Mouse (Mus musculus) CH12.LX (cell line): ENCODE data around the gene Fam229b. TPM values are rescaled to one million over a fixed set of nuclear protein-coding genes. Genes with fewer than 3 reads are reported as not detected.

Experiments used
- DNase-seq: peaks from one replicate; pipeline ENCODE4 v3.0.0-alpha.2; 2013; ENCODE audit errors: extremely low read depth
- H3K27ac ChIP-seq: 2 replicates; pipeline ENCODE4 v1.5.1; 2012; ENCODE audit warnings: low read depth, mild to moderate bottlenecking, control low read depth, moderate library complexity; ENCODE audit not compliant: insufficient read depth
- H3K27me3 ChIP-seq: replicated peaks from 2 replicates; pipeline ENCODE3; 2012; ENCODE audit warnings: inconsistent platforms
- H3K36me3 ChIP-seq, 2 experiments: replicated peaks in 1 of 2; 2 replicates each; pipeline versions ENCODE3 to v1.6.1; 2012; ENCODE audit warnings: inconsistent platforms in 1 of 2, low read length in 1 of 2, mild to moderate bottlenecking in 1 of 2, mixed read lengths in 1 of 2, moderate library complexity in 1 of 2; ENCODE audit not compliant: control insufficient read depth in 1 of 2, insufficient read depth in 1 of 2
- H3K4me1 ChIP-seq, 2 experiments: 2 replicates each; pipeline ENCODE4 v1.6.1; 2012; ENCODE audit warnings: inconsistent platforms in 1 of 2, moderate library complexity in 1 of 2; ENCODE audit not compliant: insufficient read depth in 2 of 2, control insufficient read depth in 1 of 2
- H3K4me2 ChIP-seq: 2 replicates; pipeline ENCODE4 v1.6.1; 2012; ENCODE audit warnings: low read depth, mild to moderate bottlenecking, control low read depth; ENCODE audit not compliant: poor library complexity, insufficient read depth, severe bottlenecking
- H3K4me3 ChIP-seq, 3 experiments: fragments of 150-350 bp in 1 of 3; sonication (generic) in 1 of 3; replicated peaks in 1 of 3; 2 replicates each; pipeline versions ENCODE3 to v1.5.1; 2011 to 2012; ENCODE audit warnings: low read depth in 2 of 3, low read length in 2 of 3, mild to moderate bottlenecking in 2 of 3, moderate library complexity in 2 of 3, control low read depth in 1 of 3, improper control_type of control experiment in 1 of 3, inconsistent platforms in 1 of 3, mixed read lengths in 1 of 3; ENCODE audit not compliant: poor library complexity in 1 of 3
- H3K79me2 ChIP-seq: replicated peaks from 2 replicates; pipeline ENCODE4 v1.6.1; 2012; ENCODE audit warnings: mild to moderate bottlenecking, moderate library complexity; ENCODE audit not compliant: control insufficient read depth, poor library complexity, insufficient read depth, severe bottlenecking; ENCODE audit errors: extremely low read depth
- H3K9ac ChIP-seq: 2 replicates; pipeline ENCODE4 v1.6.1; 2012; ENCODE audit warnings: low read depth, mild to moderate bottlenecking, control low read depth, moderate library complexity; ENCODE audit not compliant: insufficient read depth
- H3K9me3 ChIP-seq: replicated peaks from 2 replicates; pipeline ENCODE3; 2012; ENCODE audit warnings: low read length, inconsistent platforms, mixed read lengths
- BHLHE40 ChIP-seq: IDR thresholded peaks from 2 replicates; pipeline ENCODE4 v1.6.1; 2011; ENCODE audit warnings: mild to moderate bottlenecking, low read depth, low read length, improper control_type of control experiment
- CHD1 ChIP-seq: IDR thresholded peaks from 2 replicates; pipeline ENCODE4 v1.6.1; 2012; ENCODE audit warnings: low read depth, low read length, improper control_type of control experiment, inconsistent platforms
- CTCF ChIP-seq, 2 experiments: IDR thresholded peaks in 1 of 2; conservative IDR thresholded peaks in 1 of 2; 2 replicates each; pipeline ENCODE4 v1.5.1; 2011 to 2012; ENCODE audit warnings: low read depth in 2 of 2, low read length in 2 of 2, improper control_type of control experiment in 1 of 2, inconsistent platforms in 1 of 2, mild to moderate bottlenecking in 1 of 2, moderate library complexity in 1 of 2
- EP300 ChIP-seq: IDR thresholded peaks from 2 replicates; pipeline ENCODE4 v1.6.1; 2011; ENCODE audit warnings: low read length, improper control_type of control experiment
- ETS1 ChIP-seq: conservative IDR thresholded peaks from 2 replicates; pipeline ENCODE4 v1.6.1; 2012; ENCODE audit warnings: low read depth, mild to moderate bottlenecking, inconsistent platforms, low read length, improper control_type of control experiment, moderate library complexity
- GABPA ChIP-seq: IDR thresholded peaks from 2 replicates; pipeline ENCODE4 v1.6.1; 2012; ENCODE audit warnings: low read depth, low read length, improper control_type of control experiment, inconsistent platforms; ENCODE audit not compliant: insufficient replicate concordance
- HCFC1 ChIP-seq: IDR thresholded peaks from 2 replicates; pipeline ENCODE4 v1.6.1; 2012; ENCODE audit warnings: low read depth, mild to moderate bottlenecking, inconsistent platforms, low read length, improper control_type of control experiment
- JUN ChIP-seq: IDR thresholded peaks from 2 replicates; pipeline ENCODE4 v1.6.1; 2011; ENCODE audit warnings: low read depth, mild to moderate bottlenecking, low read length, improper control_type of control experiment, moderate library complexity; ENCODE audit not compliant: insufficient read depth
- KAT2A ChIP-seq: IDR thresholded peaks from 2 replicates; pipeline ENCODE4 v1.6.1; 2012; ENCODE audit warnings: low read length, improper control_type of control experiment, inconsistent platforms; ENCODE audit not compliant: insufficient replicate concordance
- MAX ChIP-seq: IDR thresholded peaks from 2 replicates; pipeline ENCODE4 v1.6.1; 2011; ENCODE audit warnings: low read length, improper control_type of control experiment
- MEF2A ChIP-seq: IDR thresholded peaks from 2 replicates; pipeline ENCODE4 v1.6.1; 2014; ENCODE audit warnings: low read depth, mild to moderate bottlenecking, inconsistent platforms, low read length, improper control_type of control experiment, borderline replicate concordance
- MXI1 ChIP-seq: IDR thresholded peaks from 2 replicates; pipeline ENCODE4 v1.6.1; 2011; ENCODE audit warnings: mild to moderate bottlenecking, low read depth, low read length, improper control_type of control experiment
- NELFE ChIP-seq: IDR thresholded peaks from 2 replicates; pipeline ENCODE4 v1.6.1; 2011; ENCODE audit warnings: low read depth, low read length, improper control_type of control experiment
- NRF1 ChIP-seq: IDR thresholded peaks from 2 replicates; pipeline ENCODE4 v1.6.1; 2014; ENCODE audit warnings: low read depth, mild to moderate bottlenecking, inconsistent platforms, low read length, improper control_type of control experiment, moderate library complexity
- RAD21 ChIP-seq: IDR thresholded peaks from 2 replicates; pipeline ENCODE4 v1.6.1; 2011; ENCODE audit warnings: low read depth, mild to moderate bottlenecking, low read length, improper control_type of control experiment, moderate library complexity
- SIN3A ChIP-seq: IDR thresholded peaks from 2 replicates; pipeline ENCODE4 v1.6.1; 2012; ENCODE audit warnings: low read length, improper control_type of control experiment, inconsistent platforms
- SMC3 ChIP-seq: IDR thresholded peaks from 2 replicates; pipeline ENCODE4 v1.6.1; 2011; ENCODE audit warnings: low read depth, low read length, improper control_type of control experiment
- UBTF ChIP-seq: IDR thresholded peaks from 2 replicates; pipeline ENCODE4 v1.6.1; 2012; ENCODE audit warnings: low read depth, mild to moderate bottlenecking, inconsistent platforms, low read length, improper control_type of control experiment, moderate library complexity
- USF2 ChIP-seq: conservative IDR thresholded peaks from 2 replicates; pipeline ENCODE4 v1.6.1; 2011; ENCODE audit warnings: low read depth, low read length, improper control_type of control experiment
- ZKSCAN1 ChIP-seq: IDR thresholded peaks from 2 replicates; pipeline ENCODE4 v1.6.1; 2012; ENCODE audit warnings: low read depth, inconsistent platforms, low read length, improper control_type of control experiment, borderline replicate concordance
- ZMIZ1 ChIP-seq: IDR thresholded peaks from 2 replicates; pipeline ENCODE4 v1.6.1; 2012; ENCODE audit warnings: low read depth, mild to moderate bottlenecking, inconsistent platforms, low read length, improper control_type of control experiment
- ZNF384 ChIP-seq: IDR thresholded peaks from 2 replicates; pipeline ENCODE4 v1.6.1; 2012; ENCODE audit warnings: low read depth, low read length, improper control_type of control experiment, inconsistent platforms
- dilution Hi-C: fragments of 300-500 bp; cut with MboI; formaldehyde crosslinking; loops from 2 replicates; pipeline ENCODE4 v1.14.3; 2020; ENCODE audit warnings: low sequenced_read_pairs; ENCODE audit not compliant: extremely low pct_unique_long_range_greater_than_20kb, extremely low pct_ligation_motif_present
- in situ Hi-C: fragments of 300-500 bp; cut with MboI; formaldehyde crosslinking; loops from 3 replicates; pipeline ENCODE4 v1.14.3; 2019; ENCODE audit warnings: low sequenced_read_pairs, low pct_ligation_motif_present, low pct_unique_long_range_greater_than_20kb, mixed read lengths
- polyA plus RNA-seq: library from polyadenylated mRNA; unstranded; fragments of >175 nt; gene quantifications from 2 replicates; pipeline ENCODE4 v1.2.1, GENCODE M21; 2012; ENCODE audit warnings: low read depth; ENCODE audit not compliant: insufficient read length
- total RNA-seq, 2 experiments: library from RNA; depleted of rRNA; stranded (reverse); fragments of 300-350 nt in 1 of 2; fragments of >200 nt in 1 of 2; gene quantifications; 2 replicates each; pipeline ENCODE4 v1.2.3; 2012 to 2014

Gene Fam229b
- total and polyA plus RNA-seq, 3 experiments: 6.9 to 17.3 (median 11.2) TPM

DNA sequence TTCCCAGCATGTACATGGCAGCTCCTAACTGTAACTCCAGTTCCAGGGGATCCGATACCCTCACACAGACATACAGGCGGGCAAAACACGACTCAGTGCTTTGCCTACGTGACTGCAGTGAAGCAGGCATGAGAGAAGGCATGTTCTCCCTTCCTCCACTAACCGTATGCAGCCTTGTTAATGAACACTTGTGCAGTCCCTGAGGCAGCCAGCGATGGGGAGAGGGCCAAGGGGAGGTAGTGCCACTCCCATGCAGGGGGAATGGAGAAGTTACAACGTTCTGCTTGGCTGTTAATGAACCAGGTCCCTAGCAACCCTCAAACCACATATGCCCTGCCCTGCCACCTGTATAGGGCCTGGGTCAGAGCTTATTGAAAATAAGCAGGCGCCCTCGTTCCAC lies 35.9 kb upstream of the Fam229b start:
- Histone ChIP-seq H3K36me3 (no peaks in the 10 kb centered on the region), H3K4me1 (peaks cover 6 to 36% of the 10 kb centered on the region in 2 experiments; a peak in 3 of 4 replicates), H3K4me2 (no peak overlapping the region), H3K79me2 (no peaks in the 10 kb centered on the region), H3K9me3 (no peaks in the 10 kb centered on the region), H3K4me3 (no peak overlapping the region), H3K27ac (no peak overlapping the region), H3K9ac (no peak overlapping the region), H3K27me3 (peaks cover 2% of the 10 kb centered on the region)
- dilution Hi-C loops: no loop called here
- in situ Hi-C loops: loop anchor here (5.0 to 10.0 kb wide), 2 partner anchors 65 to 353 kb away; no protein-coding TSS in a partner anchor
- DNase-seq: peak; percentile 8
- TF ChIP-seq UBTF (no peak), JUN (no peak), GABPA (no peak), MAX (no peak), MXI1 (no peak), EP300 (no peak), MEF2A (no peak), RAD21 (no peak), SMC3 (no peak), NELFE (no peak), NRF1 (no peak), KAT2A (no peak), ETS1 (no peak), CHD1 (no peak), ZKSCAN1 (no peak), CTCF (conservative IDR thresholded peaks at IDR 0.05 in 1 of 2, IDR thresholded peaks at IDR 0.05 in 1 of 2; ENCODE audit: low read depth in 2 of 2, low read length in 2 of 2) (no peak), USF2 (no peak), HCFC1 (no peak), BHLHE40 (no peak), ZNF384 (no peak)

DNA sequence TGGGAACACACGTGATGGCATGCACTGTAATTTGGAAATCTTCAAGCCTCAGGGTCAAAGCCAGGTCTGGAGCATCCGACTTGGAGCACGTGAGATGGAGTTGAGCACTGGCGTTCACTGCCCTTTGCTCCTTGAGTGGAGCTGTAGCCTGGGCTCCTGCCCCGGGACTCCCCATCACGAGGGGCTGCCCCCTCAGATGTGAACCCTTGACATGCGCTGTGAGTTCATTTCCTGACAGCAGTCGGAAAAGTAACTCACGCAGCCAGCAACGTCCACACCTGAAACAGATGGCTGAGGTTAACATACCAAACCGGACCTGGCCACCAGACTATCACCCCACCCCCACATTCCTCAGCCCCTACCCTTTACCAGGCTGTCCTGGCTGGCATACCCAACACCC lies 33.9 kb upstream of the Fam229b start:
- Histone ChIP-seq H3K4me1 (peaks cover 6 to 36% of the 10 kb centered on the region in 2 experiments; a peak in 3 of 4 replicates), H3K27me3 (peaks cover 2% of the 10 kb centered on the region), H3K27ac (no peak overlapping the region), H3K79me2 (no peaks in the 10 kb centered on the region), H3K4me2 (no peak overlapping the region), H3K4me3 (no peak overlapping the region), H3K9me3 (no peaks in the 10 kb centered on the region), H3K36me3 (no peaks in the 10 kb centered on the region), H3K9ac (no peak overlapping the region)
- TF ChIP-seq MXI1 (no peak), CTCF (conservative IDR thresholded peaks at IDR 0.05 in 1 of 2, IDR thresholded peaks at IDR 0.05 in 1 of 2; ENCODE audit: low read depth in 2 of 2, low read length in 2 of 2) (no peak), SMC3 (no peak), ZMIZ1 (no peak), GABPA (no peak), MAX (no peak), NRF1 (peak; percentile 81), BHLHE40 (peak; percentile 41; the same call in 1 of the 2 replicates), UBTF (no peak), ETS1 (0 out of 2 replicates have a peak, but pooled peaks have one; percentile 12), SIN3A (no peak), NELFE (0 out of 2 replicates have a peak, but pooled peaks have one; percentile 13)
- in situ Hi-C loops: loop anchor here (5.0 kb wide), 1 partner anchor 355 kb away; no protein-coding TSS in a partner anchor
- dilution Hi-C loops: no loop called here
- DNase-seq: peak; percentile 37
